Mouse (Mus musculus) neural tube, embryonic 13.5 days (tissue): ENCODE data around the gene Csnk1g2. TPM values are rescaled to one million over a fixed set of nuclear protein-coding genes. Genes with fewer than 3 reads are reported as not detected.
A peak's percentile ranks its signal among the peaks of the same experiment; 100 is the strongest.
"Not testable (repeated sequence)": the region's sequence is repeated elsewhere in the genome, so short reads cannot be mapped to it uniquely, and the experiment has no call there.

Experiments
- ATAC-seq: fragments of 200-750 bp; cut with Nextera tagmentation; 2 replicates; pipeline ENCODE4 v1.8.0; 2017; ENCODE audit warnings: low read depth, mild to moderate bottlenecking, moderate TSS enrichment, moderate library complexity
- H3K27ac ChIP-seq: fragments of 300-500 bp; sonication (generic); replicated peaks from 2 replicates; pipeline ENCODE4 v1.5.1; 2015; ENCODE audit warnings: moderate library complexity, mild to moderate bottlenecking, inconsistent platforms
- H3K27me3 ChIP-seq: fragments of 300-500 bp; sonication (generic); 2 replicates; pipeline ENCODE4 v1.6.1; 2015; ENCODE audit warnings: mild to moderate bottlenecking, inconsistent platforms
- H3K36me3 ChIP-seq: fragments of 300-500 bp; sonication (generic); 2 replicates; pipeline ENCODE4 v1.6.1; 2015; ENCODE audit warnings: mild to moderate bottlenecking, inconsistent platforms
- H3K4me1 ChIP-seq: fragments of 300-500 bp; sonication (generic); replicated peaks from 2 replicates; pipeline ENCODE4 v1.6.1; 2015; ENCODE audit warnings: inconsistent platforms
- H3K4me2 ChIP-seq: fragments of 300-500 bp; sonication (generic); 2 replicates; pipeline ENCODE4 v1.6.1; 2015; ENCODE audit warnings: inconsistent platforms, mild to moderate bottlenecking, moderate library complexity
- H3K4me3 ChIP-seq: fragments of 300-500 bp; sonication (generic); 2 replicates; pipeline ENCODE4 v1.5.1; 2015; ENCODE audit warnings: mild to moderate bottlenecking, inconsistent platforms
- H3K9ac ChIP-seq: fragments of 300-500 bp; sonication (generic); 2 replicates; pipeline ENCODE4 v1.6.1; 2015; ENCODE audit warnings: moderate library complexity, mild to moderate bottlenecking, inconsistent platforms
- H3K9me3 ChIP-seq: fragments of 300-500 bp; sonication (generic); 2 replicates; pipeline ENCODE4 v1.6.1; 2016; ENCODE audit warnings: inconsistent platforms
- WGBS: fragments of 180-500 bp; shearing (Covaris S2); methylation state at CpG from one replicate; pipeline ENCODE4 v1.1.7; 2015; 5-methylcytosine and 5-hydroxymethylcytosine counted together
- polyA plus RNA-seq: library from polyadenylated mRNA; unstranded; fragments of >200 nt; fragmentation: Nextera tagmentation; extraction: Ambion mirVana; gene quantifications from 2 replicates; pipeline ENCODE4 v1.2.1, GENCODE M21; 2015

Gene Csnk1g2
- polyA plus RNA-seq, 1 experiment from 2014 or later, result 110 TPM

DNA sequence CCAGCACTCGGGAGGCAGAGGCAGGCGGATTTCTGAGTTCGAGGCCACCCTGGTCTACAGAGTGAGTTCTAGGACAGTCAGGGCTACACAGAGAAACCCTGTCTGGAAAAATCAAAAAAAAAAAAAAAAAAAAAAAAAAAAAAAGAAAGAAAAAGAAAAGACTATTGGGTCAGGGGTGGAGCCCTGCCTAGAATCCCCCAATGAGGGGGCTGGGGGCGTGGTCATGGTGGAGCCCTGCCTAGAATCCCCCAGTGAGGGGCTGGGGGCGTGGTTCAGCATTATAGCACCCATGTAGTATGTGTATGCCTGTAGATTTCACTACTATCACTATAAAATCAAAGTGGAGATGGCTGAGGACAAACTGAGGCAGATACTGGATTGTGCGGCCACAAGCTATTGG lies 27.3 kb downstream of the Csnk1g2 start:
- WGBS, result 87% methylated on average over 6 of the region's 6 CpGs
- H3K27ac ChIP-seq, result not testable (repeated sequence)

DNA sequence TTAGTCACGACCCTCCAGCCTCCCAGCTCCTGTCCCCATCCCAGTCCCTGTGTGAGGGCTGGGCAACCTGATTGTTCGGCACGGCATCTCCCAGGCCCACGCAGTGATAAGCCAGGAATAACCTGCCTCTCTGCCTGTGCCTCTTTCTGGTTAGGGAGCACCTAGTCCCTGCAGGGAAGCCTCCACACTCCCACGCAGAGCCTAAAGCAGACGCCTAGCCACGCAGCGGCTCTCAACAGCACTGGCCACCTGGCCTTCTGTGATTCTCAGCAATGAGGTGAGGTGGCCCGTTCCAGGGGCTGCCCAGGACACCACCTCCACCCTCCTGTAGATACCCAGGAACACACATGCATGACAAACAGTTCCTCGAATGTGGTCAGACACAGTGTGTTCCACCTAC lies 27.8 kb downstream of the Csnk1g2 start:
- Histone ChIP-seq H3K4me2 (no peak overlapping the region), H3K9me3 (no peaks in the 10 kb centered on the region), H3K4me3 (no peak overlapping the region), H3K36me3 (peaks cover 36% of the 10 kb centered on the region), H3K4me1 (peaks cover 41% of the 10 kb centered on the region), H3K27me3 (no peaks in the 10 kb centered on the region), H3K9ac (no peak overlapping the region), H3K27ac (no peak overlapping the region)
- 90% methylated on average over 10 of the region's 10 CpGs for WGBS
- ATAC-seq, result no peak

More for the DNA sequence above, 27.3 kb downstream of the Csnk1g2 start:
- Histone ChIP-seq H3K4me1 (peaks cover 36% of the 10 kb centered on the region), H3K36me3 (peaks cover 41% of the 10 kb centered on the region)
- not testable (repeated sequence) for H3K4me2 ChIP-seq, H3K27me3 ChIP-seq, H3K9ac ChIP-seq, H3K4me3 ChIP-seq, ATAC-seq, H3K9me3 ChIP-seq

DNA sequence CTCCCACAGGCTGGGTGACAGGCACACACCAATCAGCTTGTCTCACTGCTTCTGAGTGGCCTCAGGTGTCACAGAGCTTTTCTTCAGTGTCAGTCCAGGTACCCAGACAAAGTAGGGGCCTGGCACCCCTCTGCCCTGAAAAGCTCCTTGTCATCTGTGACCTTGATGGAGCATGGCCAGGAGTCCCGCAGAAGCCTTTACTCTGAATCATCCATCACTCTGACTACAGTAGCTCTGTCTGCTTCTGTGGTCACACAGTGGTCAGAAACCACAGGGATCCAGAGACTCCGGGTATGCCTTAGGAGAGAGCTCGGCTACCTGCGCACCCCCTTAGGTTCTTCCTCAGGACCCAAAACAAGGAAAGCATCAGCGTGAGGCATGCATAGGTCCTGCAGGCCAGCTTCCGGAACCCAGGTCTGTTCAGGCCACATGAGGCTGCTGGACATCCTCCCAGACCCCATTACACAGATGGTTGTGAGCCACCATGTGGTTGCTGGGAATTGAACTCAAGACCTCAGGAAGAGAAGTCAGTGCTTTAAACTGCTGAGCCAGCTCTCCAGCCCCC lies 30.6 kb downstream of the Csnk1g2 start:
- Histone ChIP-seq H3K9me3 (no peaks in the 10 kb centered on the region), H3K4me3 (no peak overlapping the region), H3K4me1 (peaks cover 51% of the 10 kb centered on the region), H3K9ac (no peak overlapping the region), H3K36me3 (peaks cover 10% of the 10 kb centered on the region), H3K27ac (no peak overlapping the region), H3K4me2 (no peak overlapping the region), H3K27me3 (no peaks in the 10 kb centered on the region)
- WGBS, result 81% methylated on average over 6 of the region's 6 CpGs
- no peak for ATAC-seq

DNA sequence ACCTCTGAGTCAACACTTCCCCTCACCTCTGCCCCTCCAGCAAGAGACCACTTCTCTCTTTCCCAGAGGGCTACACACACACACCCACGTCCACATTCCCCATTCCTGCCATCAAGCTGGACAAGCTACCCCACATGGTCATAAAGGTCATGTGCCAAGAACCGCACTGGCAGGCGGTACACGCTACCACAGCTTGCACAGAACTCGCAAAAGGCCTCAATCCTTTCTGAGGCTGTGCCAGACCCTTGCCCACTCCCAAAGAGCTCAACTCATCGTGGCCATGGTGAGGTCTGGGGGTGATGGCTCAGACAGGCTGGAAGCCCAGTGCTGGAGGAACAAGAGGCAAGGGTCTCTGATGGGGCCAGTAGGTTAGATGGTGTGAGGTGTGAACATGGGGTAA lies 32.2 kb downstream of the Csnk1g2 start:
- peak overlapping the region; percentile 95 for H3K4me2 ChIP-seq
- peak overlapping the region; percentile 77 for H3K4me3 ChIP-seq
- ATAC-seq, result no peak
- H3K27me3 ChIP-seq, result no peaks in the 10 kb centered on the region
- 81% methylated on average over 6 of the region's 6 CpGs for WGBS
- peaks cover 49% of the 10 kb centered on the region for H3K4me1 ChIP-seq
- peaks cover 7% of the 10 kb centered on the region for H3K36me3 ChIP-seq
- H3K27ac ChIP-seq, result no peak overlapping the region
- H3K9ac ChIP-seq, result peak overlapping the region; percentile 95
- no peaks in the 10 kb centered on the region for H3K9me3 ChIP-seq

DNA sequence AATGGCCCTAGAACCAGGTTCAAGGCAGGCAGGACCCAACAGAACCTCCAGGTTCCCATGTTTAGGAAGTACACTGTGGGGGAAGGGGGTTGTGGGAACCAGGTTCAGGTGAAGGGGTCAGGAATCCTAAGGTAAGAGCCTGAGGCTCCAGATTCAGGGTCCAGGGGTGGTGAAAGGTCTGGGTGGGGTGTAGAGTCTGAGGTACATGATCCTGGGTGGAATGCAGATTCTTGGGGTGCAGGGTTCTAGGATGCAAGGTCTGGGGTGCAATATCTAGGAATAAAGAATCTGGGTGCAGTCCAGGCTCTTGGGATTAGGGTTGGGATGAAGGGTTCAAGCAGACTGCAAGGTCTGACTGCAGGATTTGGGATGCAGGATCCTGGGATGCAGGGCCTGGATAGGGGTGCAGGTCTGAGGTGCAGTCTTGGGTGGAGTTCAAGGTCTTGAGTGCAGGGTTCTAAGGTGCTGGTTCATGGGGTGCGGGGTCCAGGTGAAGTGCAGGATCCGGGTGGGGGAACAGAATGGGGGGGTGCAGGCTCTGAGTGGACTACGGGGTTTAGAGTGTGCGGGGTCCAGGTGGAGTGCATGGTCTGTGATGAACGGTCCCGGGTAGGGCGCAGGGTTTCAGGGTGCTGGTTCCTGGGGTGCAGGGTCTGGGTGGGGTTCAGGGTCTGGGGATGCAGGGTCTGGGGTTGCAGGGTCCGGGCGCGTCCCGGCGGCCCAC lies 32.9 kb downstream of the Csnk1g2 start:
- Histone ChIP-seq H3K4me1 (peaks cover 49% of the 10 kb centered on the region), H3K36me3 (peaks cover 7% of the 10 kb centered on the region), H3K9me3 (no peaks in the 10 kb centered on the region), H3K4me2 (peak overlapping the region; percentile 95), H3K27ac (peak overlapping the region; percentile 84), H3K9ac (peak overlapping the region; percentile 95), H3K27me3 (no peaks in the 10 kb centered on the region), H3K4me3 (peak overlapping the region; percentile 77)
- peak; percentile 51 for ATAC-seq
- WGBS, result 2% methylated on average over 11 of the region's 12 CpGs

DNA sequence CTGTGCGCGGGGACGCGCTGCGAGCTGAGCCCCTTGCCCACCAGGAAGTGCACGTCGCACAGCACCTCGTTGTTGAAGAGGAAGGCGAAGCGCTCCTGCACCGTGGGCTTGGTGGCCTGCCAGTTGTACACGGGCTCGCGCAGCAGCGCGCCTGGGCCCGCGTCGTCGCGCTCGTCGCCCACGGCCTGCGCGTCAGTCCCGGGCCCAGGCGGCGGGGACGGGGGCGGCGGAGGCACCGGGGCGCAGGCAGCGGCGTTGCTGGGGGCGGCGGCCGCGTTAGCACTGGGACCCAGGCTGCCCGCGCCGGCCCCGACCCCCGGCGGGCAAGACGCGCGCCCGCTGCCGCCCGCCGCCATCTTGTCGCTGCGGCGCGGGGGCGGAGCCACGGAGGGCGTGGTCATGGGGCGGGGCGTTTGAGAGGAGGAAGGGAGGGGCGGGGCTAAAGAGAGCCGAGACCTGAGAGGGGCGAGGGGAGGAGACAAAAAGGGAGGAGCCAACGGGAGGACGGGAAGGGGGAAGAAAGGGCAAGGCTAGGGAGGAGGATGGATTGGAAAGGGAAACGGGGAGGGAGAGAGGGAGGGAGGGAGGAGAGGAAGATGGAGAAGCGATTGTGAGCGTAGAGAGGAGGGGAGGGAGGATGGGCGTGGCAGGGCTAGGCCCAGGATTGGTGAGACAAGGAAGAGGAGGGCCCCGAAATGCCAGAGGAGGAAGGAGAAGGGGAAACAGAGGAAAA lies 33.7 kb downstream of the Csnk1g2 start:
- H3K9me3 ChIP-seq, result no peaks in the 10 kb centered on the region
- peaks cover 49% of the 10 kb centered on the region for H3K4me1 ChIP-seq
- 1% methylated on average over 66 of the region's 72 CpGs for WGBS
- ATAC-seq, result peak; percentile 89
- H3K27ac ChIP-seq, result peak overlapping the region; percentile 95
- H3K36me3 ChIP-seq, result peaks cover 7% of the 10 kb centered on the region
- H3K4me2 ChIP-seq, result peak overlapping the region; percentile 95
- H3K9ac ChIP-seq, result peak overlapping the region; percentile 95
- H3K4me3 ChIP-seq, result peak overlapping the region; percentile 77
- H3K27me3 ChIP-seq, result no peaks in the 10 kb centered on the region

DNA sequence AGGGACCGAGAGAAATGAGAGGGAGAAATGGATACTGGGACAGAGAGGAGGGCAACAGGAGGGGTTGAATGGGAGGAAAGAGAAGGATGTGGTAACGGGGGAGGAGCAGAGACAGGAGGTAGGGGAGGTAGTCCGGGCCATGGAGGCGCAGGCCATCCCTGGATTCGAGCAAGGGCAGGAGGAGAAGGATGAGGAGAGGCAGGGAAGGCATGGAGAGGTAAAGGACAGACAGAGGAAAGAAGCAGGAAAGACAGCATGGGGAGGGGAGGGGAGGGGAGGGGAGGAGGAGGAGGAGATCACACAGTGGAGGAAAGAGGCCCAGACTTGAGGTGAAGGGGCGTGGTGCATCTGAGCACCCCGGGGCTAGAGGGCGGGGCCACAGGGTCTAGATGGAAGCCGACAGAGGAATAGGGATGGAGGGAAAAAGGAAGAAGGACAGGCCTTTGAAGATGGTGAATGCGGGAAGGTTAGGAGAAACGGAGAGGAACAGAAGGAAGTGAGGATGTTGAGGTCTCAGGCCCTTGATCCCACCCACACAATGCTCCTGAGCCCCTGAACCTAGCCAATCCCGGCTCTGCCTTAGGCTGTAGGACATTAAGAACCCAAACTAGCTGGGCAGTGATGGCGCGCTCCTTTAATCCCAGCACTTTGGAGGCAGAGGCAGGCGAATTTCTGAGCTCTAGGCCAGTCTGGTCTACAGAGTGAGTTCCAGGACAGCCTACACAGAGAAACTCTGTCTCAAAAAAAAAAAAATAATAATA lies 34.4 kb downstream of the Csnk1g2 start, which contains the start of gene Btbd2:
Gene Btbd2, minus strand, starts transcription at position 209 of the 761 bp plus-strand sequence.
- Histone ChIP-seq H3K36me3 (peaks cover 4% of the 10 kb centered on the region), H3K9me3 (no peaks in the 10 kb centered on the region), H3K27me3 (no peaks in the 10 kb centered on the region), H3K4me1 (peaks cover 47% of the 10 kb centered on the region), H3K27ac (peak within 1 kb of the TSS; percentile 95), H3K9ac (peak within 1 kb of the TSS; percentile 95), H3K4me3 (peak within 1 kb of the TSS; percentile 77), H3K4me2 (peak within 1 kb of the TSS; percentile 95)
- WGBS, result 19% methylated on average over 15 of the region's 15 CpGs
- peak; percentile 54 for ATAC-seq

DNA sequence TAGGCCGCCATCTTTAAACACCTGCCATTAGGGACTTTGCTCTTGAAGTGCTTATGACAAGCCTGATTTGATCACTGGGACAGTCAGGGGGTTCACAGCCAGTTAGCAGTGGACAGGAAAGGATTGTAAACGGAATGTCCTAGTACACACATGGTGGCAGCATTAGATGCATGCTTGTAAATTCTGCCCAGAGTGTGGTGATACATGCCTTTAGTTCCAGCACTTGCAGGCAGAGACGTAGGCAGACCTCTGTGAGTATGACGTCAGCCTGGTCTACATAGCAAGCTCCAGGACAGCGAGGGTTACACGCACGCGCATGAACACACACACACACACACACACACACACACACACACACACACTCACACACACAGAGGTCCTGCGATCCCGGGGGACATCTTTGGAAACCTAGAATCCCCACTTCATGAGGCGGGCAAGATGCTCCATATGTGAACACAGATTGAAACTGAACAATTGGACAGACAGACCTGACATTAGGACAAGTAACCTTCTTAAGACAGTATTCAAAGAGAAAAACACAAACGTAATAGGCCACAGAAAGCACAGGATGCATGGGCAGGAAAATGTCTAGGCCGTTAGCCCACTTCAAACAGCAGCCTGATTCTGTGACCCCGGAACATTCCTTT lies 35.7 kb downstream of the Csnk1g2 start:
- H3K36me3 ChIP-seq, result no peaks in the 10 kb centered on the region
- no peak overlapping the region for H3K27ac ChIP-seq
- H3K4me3 ChIP-seq, result no peak overlapping the region
- no peaks in the 10 kb centered on the region for H3K9me3 ChIP-seq
- H3K9ac ChIP-seq, result no peak overlapping the region
- no peak overlapping the region for H3K4me2 ChIP-seq
- WGBS, result 79% methylated on average over 14 of the region's 14 CpGs
- no peaks in the 10 kb centered on the region for H3K27me3 ChIP-seq
- H3K4me1 ChIP-seq, result peaks cover 39% of the 10 kb centered on the region
- no peak for ATAC-seq

DNA sequence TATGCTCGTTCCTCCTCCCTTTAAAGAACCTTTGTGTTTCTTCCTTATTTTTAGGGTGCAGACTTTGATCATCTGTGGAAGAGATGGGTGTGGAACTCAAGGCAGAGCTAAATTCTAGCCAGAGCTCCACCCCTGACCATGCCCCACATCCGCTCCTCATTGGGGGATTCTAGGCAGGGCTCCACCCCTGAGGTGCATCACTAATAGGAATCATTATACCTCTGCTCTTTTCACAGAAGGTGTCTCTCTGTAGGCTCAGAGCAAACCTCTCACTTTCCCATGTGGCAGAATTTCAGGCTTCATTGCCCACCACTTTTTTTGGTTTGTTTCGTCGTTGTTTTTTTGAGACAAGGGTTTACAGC lies 36.2 kb downstream of the Csnk1g2 start:
- Histone ChIP-seq H3K4me1 (peaks cover 39% of the 10 kb centered on the region), H3K36me3 (no peaks in the 10 kb centered on the region), H3K4me2 (0 out of 2 replicates have a peak overlapping the region, but pooled peaks have one; percentile 25), H3K4me3 (no peak overlapping the region), H3K9me3 (no peaks in the 10 kb centered on the region), H3K27ac (no peak overlapping the region), H3K9ac (no peak overlapping the region), H3K27me3 (no peaks in the 10 kb centered on the region)
- 62% methylated on average over 4 of the region's 4 CpGs for WGBS
- no peak for ATAC-seq

DNA sequence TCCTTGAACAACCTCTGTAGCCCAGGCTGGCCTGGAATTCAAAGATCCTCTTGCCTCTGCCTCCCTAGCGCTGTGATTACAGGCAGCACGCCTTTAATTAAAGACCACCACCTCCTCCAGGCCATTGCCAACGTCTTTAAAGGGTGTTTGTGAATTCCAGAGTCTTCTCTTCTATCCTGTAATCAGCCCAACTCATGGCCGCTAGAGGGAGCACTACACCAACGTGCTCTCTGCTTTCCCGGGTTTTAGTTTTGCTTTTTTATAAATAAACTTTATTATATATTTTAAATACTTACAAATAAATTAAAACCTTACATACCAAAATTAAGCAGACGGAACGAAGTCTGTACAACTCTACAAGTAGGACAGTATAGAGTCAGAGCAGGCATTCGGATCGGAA lies 36.6 kb downstream of the Csnk1g2 start:
- Histone ChIP-seq H3K27ac (no peak overlapping the region), H3K4me1 (peaks cover 37% of the 10 kb centered on the region), H3K4me2 (0 out of 2 replicates have a peak overlapping the region, but pooled peaks have one; percentile 25), H3K9ac (no peak overlapping the region), H3K27me3 (no peaks in the 10 kb centered on the region), H3K4me3 (0 out of 2 replicates have a peak overlapping the region, but pooled peaks have one; percentile 13), H3K36me3 (no peaks in the 10 kb centered on the region), H3K9me3 (no peaks in the 10 kb centered on the region)
- no peak for ATAC-seq
- WGBS, result 16% methylated on average over 10 of the region's 10 CpGs

DNA sequence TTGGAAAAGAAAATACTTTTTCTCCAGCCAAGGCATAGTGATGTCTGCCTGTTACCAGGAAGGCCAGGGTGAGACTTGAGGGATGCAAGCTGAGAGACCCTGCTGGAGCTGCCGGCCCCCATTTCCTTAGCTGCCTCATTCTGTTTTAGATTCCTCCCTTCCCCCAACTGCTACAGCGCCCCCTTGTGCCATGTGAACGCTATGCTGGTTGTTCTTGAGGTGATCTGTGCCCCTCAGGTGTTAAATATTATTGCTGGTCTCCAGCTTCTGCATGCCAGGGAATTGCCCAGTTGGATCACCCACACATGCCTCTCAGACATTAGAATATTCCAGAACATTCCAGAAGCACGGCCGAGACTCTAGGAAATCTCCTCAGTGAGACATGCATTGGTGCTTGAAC lies 38.5 kb downstream of the Csnk1g2 start:
- H3K36me3 ChIP-seq, result peaks cover 11% of the 10 kb centered on the region
- no peaks in the 10 kb centered on the region for H3K27me3 ChIP-seq
- H3K4me1 ChIP-seq, result peaks cover 39% of the 10 kb centered on the region
- no peak overlapping the region for H3K4me3 ChIP-seq
- H3K9ac ChIP-seq, result no peak overlapping the region
- WGBS, result 40% methylated on average over 5 of the region's 5 CpGs
- no peaks in the 10 kb centered on the region for H3K9me3 ChIP-seq
- H3K27ac ChIP-seq, result no peak overlapping the region
- no peak overlapping the region for H3K4me2 ChIP-seq
- ATAC-seq, result no peak
